13 mouse cellular contexts compared by ENCODE assay signal in genomic region chr4:119018573-119018972, GRCm38 (mm10). TPM values are rescaled to one million over a fixed set of nuclear protein-coding genes. Genes with fewer than 3 reads are reported as not detected.
DNase-seq lines count a peak whose midpoint lies in the region; ATAC-seq and TF ChIP-seq lines count a peak whose summit lies in the region.
"Had no signal": no experiment of that assay in that cellular context is flagged by ENCODE, and none has a peak within 500 bp of the region (broad histone marks: within the 10 kb centered on the region; RNA-seq: fewer than 3 reads in every experiment).

No protein-coding gene starts in this region.

- no peak overlapping the region for H3K4me2 ChIP-seq in forebrain, embryonic 14.5 days (ENCODE audit: low read length)
- H3K4me2 ChIP-seq in forebrain, embryonic 13.5 days, result no peak overlapping the region
- H3K4me2 ChIP-seq in lung, postnatal 0 days (replicated peaks; ENCODE audit: low read depth, low read length), result no peak overlapping the region
- no peak overlapping the region for H3K4me2 ChIP-seq in limb, embryonic 14.5 days (replicated peaks; ENCODE audit: low read depth, low read length, severe bottlenecking)

- H3K4me1 ChIP-seq in forebrain, embryonic 14.5 days (ENCODE audit: control insufficient read depth, insufficient read depth, low read length), result peaks cover 9% of the 10 kb centered on the region
- H3K4me1 ChIP-seq in forebrain, embryonic 13.5 days, result peaks cover 25% of the 10 kb centered on the region
- H3K4me1 ChIP-seq in lung, postnatal 0 days (ENCODE audit: insufficient read depth, low read depth, low read length), result no peaks in the 10 kb centered on the region; the same call in 1 of the 2 replicates
- peaks cover 19% of the 10 kb centered on the region for H3K4me1 ChIP-seq in limb, embryonic 14.5 days (ENCODE audit: control insufficient read depth, insufficient read depth, low read length)

- no peak overlapping the region for H3K9ac ChIP-seq in forebrain, embryonic 14.5 days (ENCODE audit: low read length)
- no peak overlapping the region for H3K9ac ChIP-seq in forebrain, embryonic 13.5 days
- H3K9ac ChIP-seq in lung, postnatal 0 days (replicated peaks; ENCODE audit: low read depth), result no peak overlapping the region
- no peak overlapping the region for H3K9ac ChIP-seq in limb, embryonic 14.5 days (ENCODE audit: low read depth, low read length, severe bottlenecking)

- DNase-seq in forebrain, embryonic 14.5 days (ENCODE audit: low spot score), result no peak
- DNase-seq in lung, postnatal 0 days (ENCODE audit: low spot score), result no peak
- DNase-seq in lung, postnatal 10 days, result no peak
- no peak for DNase-seq in limb, embryonic 14.5 days (ENCODE audit: low spot score)
- DNase-seq in yolk sac, embryonic 10.5 days (ENCODE audit: low spot score), result peak; percentile 86
- no peak for DNase-seq in natural killer cell, adult 2 months (ENCODE audit: low spot score in 2 of 2)
- no peak for DNase-seq in frontal cortex, postnatal 10 days (ENCODE audit: low spot score in 2 of 2)
- DNase-seq: kidney, adult 18-20 months; layer of hippocampus, adult 9-11 months; right cerebral cortex, adult 18-20 months had no signal

- no peak for TF ChIP-seq CTCF in lung, postnatal 0 days (IDR thresholded peaks at IDR 0.05)

- WGBS in forebrain, embryonic 14.5 days, result 66% methylated on average over 6 of the region's 6 CpGs
- 65% methylated on average over 6 of the region's 6 CpGs for WGBS in forebrain, embryonic 13.5 days
- WGBS in lung, postnatal 0 days, result 32% methylated on average over 6 of the region's 6 CpGs
- WGBS in limb, embryonic 14.5 days, result 53% methylated on average over 6 of the region's 6 CpGs

- H3K4me3 ChIP-seq in forebrain, embryonic 14.5 days (ENCODE audit: low read depth, low read length), result no peak overlapping the region
- H3K4me3 ChIP-seq in forebrain, embryonic 13.5 days, result no peak overlapping the region
- no peak overlapping the region for H3K4me3 ChIP-seq in lung, postnatal 0 days (ENCODE audit: low read depth, low read length)
- H3K4me3 ChIP-seq in limb, embryonic 14.5 days (replicated peaks; ENCODE audit: low read length), result no peak overlapping the region

- H3K9me3 ChIP-seq in forebrain, embryonic 14.5 days (replicated peaks; ENCODE audit: control insufficient read depth, low read length), result no peaks in the 10 kb centered on the region
- H3K9me3 ChIP-seq in forebrain, embryonic 13.5 days (replicated peaks), result no peaks in the 10 kb centered on the region
- H3K9me3 ChIP-seq in lung, postnatal 0 days (ENCODE audit: low read length), result no peaks in the 10 kb centered on the region
- H3K9me3 ChIP-seq in limb, embryonic 14.5 days (ENCODE audit: control insufficient read depth, low read length), result no peaks in the 10 kb centered on the region

- no peak for TF ChIP-seq EP300 in lung, postnatal 0 days (IDR thresholded peaks at IDR 0.05)

- no peaks in the 10 kb centered on the region for H3K27me3 ChIP-seq in forebrain, embryonic 14.5 days (replicated peaks; ENCODE audit: control insufficient read depth, insufficient read depth, low read length)
- no peaks in the 10 kb centered on the region for H3K27me3 ChIP-seq in forebrain, embryonic 13.5 days
- no peaks in the 10 kb centered on the region for H3K27me3 ChIP-seq in lung, postnatal 0 days (replicated peaks; ENCODE audit: insufficient read depth, low read length)
- H3K27me3 ChIP-seq in limb, embryonic 14.5 days (ENCODE audit: control insufficient read depth, insufficient read depth, low read length), result no peaks in the 10 kb centered on the region

- 0 out of 2 replicates have a peak overlapping the region, but pooled peaks have one; percentile 9 for H3K27ac ChIP-seq in forebrain, embryonic 14.5 days (ENCODE audit: low read depth, low read length)
- H3K27ac ChIP-seq in forebrain, embryonic 13.5 days, result no peak overlapping the region; the same call in 1 of the 2 replicates
- H3K27ac ChIP-seq in lung, postnatal 0 days (ENCODE audit: low read length), result no peak overlapping the region
- peak overlapping the region; percentile 38; the same call in 1 of the 2 replicates for H3K27ac ChIP-seq in limb, embryonic 14.5 days (replicated peaks; ENCODE audit: low read depth, low read length)

- TF ChIP-seq POLR2A in limb, embryonic 14.5 days (IDR thresholded peaks at IDR 0.05; ENCODE audit: borderline replicate concordance, extremely low read depth, insufficient read depth, insufficient read length), result no peak

- ATAC-seq in forebrain, embryonic 14.5 days, result no peak
- ATAC-seq in forebrain, embryonic 13.5 days, result no peak
- peak; percentile 77 for ATAC-seq in lung, postnatal 0 days
- ATAC-seq in limb, embryonic 14.5 days (ENCODE audit: low FRiP score, low read depth), result no peak

- H3K36me3 ChIP-seq in forebrain, embryonic 14.5 days (ENCODE audit: control insufficient read depth, insufficient read depth, low read length), result no peaks in the 10 kb centered on the region
- no peaks in the 10 kb centered on the region for H3K36me3 ChIP-seq in forebrain, embryonic 13.5 days (ENCODE audit: poor library complexity, severe bottlenecking)
- H3K36me3 ChIP-seq in lung, postnatal 0 days (ENCODE audit: insufficient read depth, low read length), result no peaks in the 10 kb centered on the region
- no peaks in the 10 kb centered on the region for H3K36me3 ChIP-seq in limb, embryonic 14.5 days (ENCODE audit: control insufficient read depth, insufficient read depth, low read length)

RNA-seq across cellular contexts. Expression of gene Lao1, which starts 57.2 kb away (rescaled TPM):
- 0.11 and 0.42 TPM in 2 replicates for polyA plus RNA-seq in forebrain, embryonic 14.5 days (2014; fragmentation: Nextera tagmentation; extraction: Ambion mirVana)
- polyA plus RNA-seq in forebrain, embryonic 13.5 days (2015; fragmentation: Nextera tagmentation; extraction: Ambion mirVana), result not detected in 2 replicates
- polyA plus RNA-seq in lung, postnatal 0 days (2015; fragmentation: Nextera tagmentation; extraction: Ambion mirVana), result 0.99 TPM in 1 of 2 replicates, not detected in the other
- not detected in 2 replicates for polyA plus RNA-seq in limb, embryonic 14.5 days (2012; rRNA removed)
- not detected in 2 replicates for polyA plus RNA-seq in limb, embryonic 14.5 days (2014; fragmentation: Nextera tagmentation; extraction: Ambion mirVana)
- polyA plus RNA-seq: C2C12; lung, embryonic 16.5 days had no signal

Comparison
In these comparisons a context has a peak if more than half of its experiments do, and no peak if none do; other contexts are left out.
1. H3K27ac ChIP-seq: peak in forebrain, embryonic 14.5 days (single experiment) and limb, embryonic 14.5 days (single experiment); none in forebrain, embryonic 13.5 days (single experiment) and lung, postnatal 0 days (single experiment).